Mouse (Mus musculus): Measurements from ENCODE around the gene Map1b.

The Map1b gene

GRCm38 (mm10) chr13:99516448-99516881 is at the start of gene Map1b:
TSS of gene Map1b (minus strand) at chr13:99516540.
- no peak for DNase-seq (ENCODE audit: low read depth)

GRCm38 (mm10) chr13:99564346-99564745 is 48.0 kb upstream of the Map1b start:
- DNase-seq (ENCODE audit: low read depth), result peak; percentile 14

- no peak for DNase-seq (ENCODE audit: low read depth)
Measured at GRCm38 (mm10) chr13:99563021-99563420, 46.7 kb upstream of the Map1b start.

GRCm38 (mm10) chr13:99561843-99562550 is 45.7 kb upstream of the Map1b start:
- DNase-seq (ENCODE audit: low read depth), result no peak

GRCm38 (mm10) chr13:99560674-99561639 is 44.6 kb upstream of the Map1b start:
- no peak for DNase-seq (ENCODE audit: low read depth)

GRCm38 (mm10) chr13:99558216-99558906 is 42.0 kb upstream of the Map1b start:
- DNase-seq (ENCODE audit: low read depth), result no peak

GRCm38 (mm10) chr13:99557813-99558212 is 41.5 kb upstream of the Map1b start:
- no peak for DNase-seq (ENCODE audit: low read depth)

- no peak for DNase-seq (ENCODE audit: low read depth)
Measured at GRCm38 (mm10) chr13:99557331-99557730, 41.0 kb upstream of the Map1b start.

GRCm38 (mm10) chr13:99554960-99555359 is 38.6 kb upstream of the Map1b start:
- DNase-seq (ENCODE audit: low read depth), result no peak

- DNase-seq (ENCODE audit: low read depth), result no peak
Measured at GRCm38 (mm10) chr13:99554466-99554865, 38.1 kb upstream of the Map1b start.

- DNase-seq (ENCODE audit: low read depth), result no peak
Measured at GRCm38 (mm10) chr13:99552381-99552780, 36.0 kb upstream of the Map1b start.

- no peak for DNase-seq (ENCODE audit: low read depth)
Measured at GRCm38 (mm10) chr13:99550679-99551369, 34.5 kb upstream of the Map1b start.

- DNase-seq (ENCODE audit: low read depth), result no peak
Measured at GRCm38 (mm10) chr13:99550060-99550459, 33.7 kb upstream of the Map1b start.

GRCm38 (mm10) chr13:99549584-99549983 is 33.2 kb upstream of the Map1b start:
- no peak for DNase-seq (ENCODE audit: low read depth)

GRCm38 (mm10) chr13:99546832-99547231 is 30.5 kb upstream of the Map1b start:
- no peak for DNase-seq (ENCODE audit: low read depth)

- no peak for DNase-seq (ENCODE audit: low read depth)
Measured at GRCm38 (mm10) chr13:99545201-99545600, 28.9 kb upstream of the Map1b start.

- no peak for DNase-seq (ENCODE audit: low read depth)
Measured at GRCm38 (mm10) chr13:99541429-99542267, 25.3 kb upstream of the Map1b start.

- no peak for DNase-seq (ENCODE audit: low read depth)
Measured at GRCm38 (mm10) chr13:99539288-99539687, 22.9 kb upstream of the Map1b start.

- DNase-seq (ENCODE audit: low read depth), result no peak
Measured at GRCm38 (mm10) chr13:99538851-99539250, 22.5 kb upstream of the Map1b start.

GRCm38 (mm10) chr13:99537908-99538513 is 21.7 kb upstream of the Map1b start:
- DNase-seq (ENCODE audit: low read depth), result no peak

All from c-Kit-positive CD71-positive TER-119-negative erythroid progenitor cells, embryonic 14.5 days (primary cell).